Mouse (Mus musculus): ENCODE data around the gene Fbxo39. TPM values are rescaled to one million over a fixed set of nuclear protein-coding genes. Genes with fewer than 3 reads are reported as not detected.

Gene Fbxo39
- polyA plus RNA-seq, 1 experiment, result not detected

DNA sequence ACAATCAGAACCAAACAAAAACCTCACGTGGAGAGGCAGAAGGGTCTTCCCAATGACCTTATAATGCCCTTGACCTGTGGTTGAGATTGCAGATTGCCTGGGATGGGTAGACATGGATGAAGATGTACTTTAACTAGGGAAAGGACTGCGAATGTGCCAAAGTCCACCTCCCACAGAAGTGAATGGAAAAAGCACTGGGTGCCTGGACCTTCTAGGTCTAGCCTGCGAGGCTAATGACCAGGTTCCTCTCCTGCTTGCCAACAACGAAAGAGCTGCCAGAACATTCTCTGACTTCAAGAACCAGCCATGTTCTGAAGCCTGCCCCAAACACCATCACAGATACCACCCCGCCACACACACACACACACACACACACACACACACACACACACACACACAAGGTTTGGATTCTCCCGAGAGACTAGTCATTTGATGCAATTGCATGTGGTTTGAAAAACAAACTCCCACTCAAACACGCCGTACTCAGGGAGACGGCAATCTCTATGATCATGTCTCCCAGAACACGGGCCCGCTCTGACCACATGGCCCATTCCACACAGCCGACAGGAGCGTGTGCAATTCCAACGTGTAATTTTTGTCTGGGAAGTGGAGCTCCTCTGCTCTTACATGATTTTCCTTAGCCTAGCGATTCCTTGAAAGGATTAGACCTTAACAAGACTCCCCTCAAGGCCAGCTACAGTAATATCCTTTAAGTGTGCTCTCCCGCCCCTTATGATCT lies 30.6 kb upstream of the Fbxo39 start:
- no peak overlapping the region for H3K4me3 ChIP-seq (ENCODE audit: insufficient read depth, low read length)
- no peak overlapping the region for H3K27ac ChIP-seq (ENCODE audit: insufficient read depth, low read depth, low read length)
- H3K4me1 ChIP-seq (ENCODE audit: control insufficient read depth, insufficient read depth, low read length), result no peaks in the 10 kb centered on the region
- TF ChIP-seq POLR2A (IDR thresholded peaks at IDR 0.05; ENCODE audit: borderline replicate concordance, low read depth, low read length) (no peak), CTCF (IDR thresholded peaks at IDR 0.05; ENCODE audit: low read depth, low read length) (no peak)

DNA sequence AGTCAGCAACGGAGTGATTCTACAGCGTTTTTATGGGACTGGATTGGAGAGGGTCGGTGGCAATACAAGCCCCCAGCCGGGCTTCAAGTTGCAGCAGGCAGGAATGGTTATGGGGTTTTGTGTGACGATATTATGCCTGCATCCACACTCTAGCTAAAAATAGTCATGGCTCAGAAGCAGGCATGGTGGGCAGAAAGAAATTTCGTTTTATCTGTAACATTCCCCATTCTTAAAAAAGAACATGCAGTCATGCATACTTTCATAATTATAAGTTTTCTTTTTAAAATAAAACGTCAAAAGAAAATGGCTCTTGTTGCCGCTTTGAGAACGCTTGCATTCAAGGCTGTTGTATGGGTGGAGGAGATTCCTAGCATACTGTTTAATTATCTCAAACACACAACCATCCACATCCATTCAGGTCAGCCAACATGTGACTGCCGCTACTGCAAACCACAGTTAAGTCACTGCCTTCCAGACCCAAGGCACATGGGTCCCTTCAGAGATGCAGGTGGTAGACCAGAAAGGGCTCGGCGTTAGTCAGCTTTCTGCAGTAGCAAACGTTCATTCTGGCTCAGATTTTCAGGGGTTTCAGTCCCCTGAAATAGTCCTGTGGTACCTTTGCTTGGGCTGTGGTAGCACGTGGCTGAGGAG lies 29.6 kb upstream of the Fbxo39 start:
- H3K27ac ChIP-seq (ENCODE audit: insufficient read depth, low read depth, low read length), result no peak overlapping the region
- H3K4me1 ChIP-seq (ENCODE audit: control insufficient read depth, insufficient read depth, low read length), result no peaks in the 10 kb centered on the region
- TF ChIP-seq POLR2A (IDR thresholded peaks at IDR 0.05; ENCODE audit: borderline replicate concordance, low read depth, low read length) (no peak), CTCF (IDR thresholded peaks at IDR 0.05; ENCODE audit: low read depth, low read length) (no peak)
- H3K4me3 ChIP-seq (ENCODE audit: insufficient read depth, low read length), result no peak overlapping the region

DNA sequence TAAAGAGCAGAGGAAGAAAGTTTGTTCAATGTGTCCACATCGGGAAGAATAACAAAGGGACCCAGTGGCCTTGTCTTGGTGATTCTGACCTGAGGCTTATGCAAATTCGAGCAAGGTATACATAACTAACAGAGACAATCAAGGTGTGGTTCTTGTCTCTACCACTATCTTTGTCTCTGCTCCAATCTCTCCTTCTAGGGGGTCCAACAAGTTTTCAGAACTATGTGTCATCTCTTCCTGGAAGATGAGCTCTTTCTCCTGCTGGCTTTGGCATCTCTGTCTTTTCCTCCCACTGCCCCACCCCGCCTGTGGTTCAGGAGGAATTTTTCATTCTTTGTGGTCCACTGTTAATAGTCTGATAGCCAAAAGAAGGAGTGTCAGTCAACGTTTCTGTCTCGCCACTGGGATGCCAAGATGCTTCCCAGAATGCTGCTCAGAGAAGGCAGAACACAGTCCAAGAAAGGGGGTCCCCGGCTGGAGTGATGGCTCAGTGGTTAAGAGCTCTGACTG lies 28.2 kb upstream of the Fbxo39 start:
- TF ChIP-seq CTCF (IDR thresholded peaks at IDR 0.05; ENCODE audit: low read depth, low read length), result no peak
- no peak for TF ChIP-seq POLR2A (IDR thresholded peaks at IDR 0.05; ENCODE audit: borderline replicate concordance, low read depth, low read length)
- no peaks in the 10 kb centered on the region for H3K4me1 ChIP-seq (ENCODE audit: control insufficient read depth, insufficient read depth, low read length)
- no peak overlapping the region for H3K27ac ChIP-seq (ENCODE audit: insufficient read depth, low read depth, low read length)
- no peak overlapping the region for H3K4me3 ChIP-seq (ENCODE audit: insufficient read depth, low read length)

DNA sequence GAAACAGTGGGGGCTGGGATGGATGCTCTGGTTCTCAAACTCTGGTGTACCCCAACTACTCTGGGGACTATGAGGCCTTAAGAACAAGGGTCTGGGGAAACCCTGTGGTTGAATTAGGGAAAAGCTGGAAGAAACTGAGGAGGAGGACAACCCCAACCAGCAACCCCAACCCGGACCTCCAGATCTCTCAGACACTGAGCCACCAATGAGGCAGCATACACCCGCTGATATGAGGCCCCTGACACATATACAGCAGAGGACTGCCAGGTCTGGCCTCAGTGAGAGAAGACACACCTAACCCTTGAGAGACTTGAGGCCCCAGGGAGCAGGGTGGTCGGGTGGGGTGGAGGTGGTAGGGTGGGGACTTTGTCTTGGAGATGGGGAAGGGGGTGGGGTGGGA lies 27.6 kb upstream of the Fbxo39 start:
- no peak for TF ChIP-seq CTCF (IDR thresholded peaks at IDR 0.05; ENCODE audit: low read depth, low read length)
- no peak for TF ChIP-seq POLR2A (IDR thresholded peaks at IDR 0.05; ENCODE audit: borderline replicate concordance, low read depth, low read length)
- no peaks in the 10 kb centered on the region for H3K4me1 ChIP-seq (ENCODE audit: control insufficient read depth, insufficient read depth, low read length)
- H3K4me3 ChIP-seq (ENCODE audit: insufficient read depth, low read length), result no peak overlapping the region
- H3K27ac ChIP-seq (ENCODE audit: insufficient read depth, low read depth, low read length), result no peak overlapping the region

DNA sequence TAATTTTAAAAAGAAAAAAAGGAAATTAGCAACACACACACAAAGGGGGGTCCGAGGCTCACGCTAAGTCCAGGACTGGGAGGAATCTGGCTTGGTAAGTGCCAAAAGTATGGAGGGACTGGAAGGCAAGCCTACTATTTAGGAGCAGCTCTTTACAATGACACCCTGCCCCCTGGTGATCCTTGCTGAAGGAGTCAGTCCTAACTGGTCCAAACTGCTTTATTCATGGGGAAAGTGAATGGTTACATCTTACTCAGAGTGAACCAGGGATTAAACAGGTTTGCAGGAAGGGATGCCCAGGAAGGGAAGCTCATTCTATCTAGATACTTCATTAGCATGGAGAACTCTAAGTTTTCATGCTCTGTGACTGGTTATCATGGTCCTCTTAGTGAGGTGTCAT lies 27.1 kb upstream of the Fbxo39 start:
- H3K4me1 ChIP-seq (ENCODE audit: control insufficient read depth, insufficient read depth, low read length), result no peaks in the 10 kb centered on the region
- no peak overlapping the region for H3K27ac ChIP-seq (ENCODE audit: insufficient read depth, low read depth, low read length)
- no peak for TF ChIP-seq CTCF (IDR thresholded peaks at IDR 0.05; ENCODE audit: low read depth, low read length)
- no peak for TF ChIP-seq POLR2A (IDR thresholded peaks at IDR 0.05; ENCODE audit: borderline replicate concordance, low read depth, low read length)
- no peak overlapping the region for H3K4me3 ChIP-seq (ENCODE audit: insufficient read depth, low read length)

DNA sequence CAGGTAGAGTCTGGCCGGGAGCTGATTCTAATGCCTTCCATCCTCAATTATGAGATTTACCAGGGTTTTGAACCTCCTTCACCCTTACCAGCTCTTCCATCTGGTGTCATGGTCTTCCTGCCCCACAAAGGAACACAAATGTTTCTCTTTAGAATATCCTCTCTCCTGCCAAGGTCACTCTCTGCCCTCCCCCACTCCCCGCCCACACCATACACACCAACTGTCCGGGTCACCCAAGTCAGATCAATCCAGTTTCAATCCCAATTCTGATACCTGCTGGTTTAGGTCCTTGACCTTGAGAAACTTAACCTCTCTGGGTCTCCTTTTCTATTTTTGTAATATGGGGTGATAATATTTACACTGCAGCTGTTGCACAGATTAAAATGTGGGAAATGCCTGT lies 26.7 kb upstream of the Fbxo39 start:
- Histone ChIP-seq H3K27ac (ENCODE audit: insufficient read depth, low read depth, low read length) (no peak overlapping the region), H3K4me1 (ENCODE audit: control insufficient read depth, insufficient read depth, low read length) (no peaks in the 10 kb centered on the region), H3K4me3 (ENCODE audit: insufficient read depth, low read length) (no peak overlapping the region)
- no peak for TF ChIP-seq POLR2A (IDR thresholded peaks at IDR 0.05; ENCODE audit: borderline replicate concordance, low read depth, low read length)
- TF ChIP-seq CTCF (IDR thresholded peaks at IDR 0.05; ENCODE audit: low read depth, low read length), result no peak

- no peak overlapping the region for H3K4me3 ChIP-seq (ENCODE audit: insufficient read depth, low read length)
- no peak overlapping the region for H3K27ac ChIP-seq (ENCODE audit: insufficient read depth, low read depth, low read length)
- TF ChIP-seq POLR2A (IDR thresholded peaks at IDR 0.05; ENCODE audit: borderline replicate concordance, low read depth, low read length) (no peak), CTCF (IDR thresholded peaks at IDR 0.05; ENCODE audit: low read depth, low read length) (no peak)
Observed at GRCm38 (mm10) chr11:72293116-72293515, 21.1 kb upstream of the Fbxo39 start.

DNA sequence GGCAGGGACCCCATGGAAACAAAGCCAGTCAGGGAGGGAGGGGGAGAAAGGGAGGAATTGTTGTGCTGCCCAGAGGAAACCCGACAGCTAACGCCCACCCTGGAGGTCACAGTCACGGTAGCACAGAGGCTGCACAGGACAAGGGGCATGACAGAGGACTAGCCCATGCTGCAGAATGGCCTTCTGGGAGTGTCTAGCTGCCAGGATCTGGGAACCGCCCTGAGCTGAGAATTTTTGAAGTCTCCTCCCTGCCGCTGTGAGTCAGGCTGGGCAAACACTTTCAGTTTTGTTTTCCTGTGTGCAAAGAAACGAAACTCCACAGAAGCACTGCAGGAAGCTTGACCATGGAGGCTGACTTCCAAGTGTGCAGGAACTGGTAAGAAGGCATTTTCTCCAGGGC lies 12.9 kb upstream of the Fbxo39 start, which contains the start of gene Xaf1:
Gene Xaf1, plus strand, starts transcription at position 296 of the 400 bp plus-strand sequence.
- Histone ChIP-seq H3K4me1 (ENCODE audit: control insufficient read depth, insufficient read depth, low read length) (peaks cover 12% of the 10 kb centered on the region), H3K27ac (ENCODE audit: insufficient read depth, low read depth, low read length) (peak within 1 kb of the TSS; percentile 21; the same call in 1 of the 2 replicates), H3K4me3 (ENCODE audit: insufficient read depth, low read length) (peak within 1 kb of the TSS; percentile 63)
- TF ChIP-seq POLR2A (IDR thresholded peaks at IDR 0.05; ENCODE audit: borderline replicate concordance, low read depth, low read length), result no peak

More at GRCm38 (mm10) chr11:72293116-72293515, 21.1 kb upstream of the Fbxo39 start:
- no peaks in the 10 kb centered on the region for H3K4me1 ChIP-seq (ENCODE audit: control insufficient read depth, insufficient read depth, low read length)

GRCm38 (mm10) chr11:72302230-72302629 lies 12.0 kb upstream of the Fbxo39 start:
- Histone ChIP-seq H3K4me3 (ENCODE audit: insufficient read depth, low read length) (peak overlapping the region; percentile 63), H3K4me1 (ENCODE audit: control insufficient read depth, insufficient read depth, low read length) (peaks cover 12% of the 10 kb centered on the region), H3K27ac (ENCODE audit: insufficient read depth, low read depth, low read length) (no peak overlapping the region)
- TF ChIP-seq CTCF (IDR thresholded peaks at IDR 0.05; ENCODE audit: low read depth, low read length) (no peak), POLR2A (IDR thresholded peaks at IDR 0.05; ENCODE audit: borderline replicate concordance, low read depth, low read length) (no peak)

DNA sequence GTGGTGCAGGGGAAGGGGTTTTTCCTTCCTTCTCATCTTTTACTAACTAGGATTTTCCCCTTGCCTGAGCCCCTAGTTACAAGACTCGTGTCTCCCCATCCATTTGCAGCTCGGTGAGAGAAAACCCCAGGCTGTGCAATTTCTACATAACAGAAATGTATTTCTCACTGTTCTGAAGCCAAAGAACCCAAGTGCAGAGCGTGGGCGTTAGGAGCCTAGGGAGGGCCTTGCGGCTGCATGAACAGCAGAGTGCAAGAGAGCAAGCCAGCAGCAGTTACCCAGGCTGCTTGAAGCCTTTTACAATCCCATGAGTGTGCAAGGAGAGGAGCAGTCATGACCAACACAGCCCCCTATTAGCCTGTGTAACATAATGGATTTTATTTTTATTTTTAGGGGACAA lies 6.8 kb upstream of the Fbxo39 start:
- Histone ChIP-seq H3K27ac (ENCODE audit: insufficient read depth, low read depth, low read length) (no peak overlapping the region), H3K4me1 (ENCODE audit: control insufficient read depth, insufficient read depth, low read length) (no peaks in the 10 kb centered on the region), H3K4me3 (ENCODE audit: insufficient read depth, low read length) (no peak overlapping the region)
- no peak for TF ChIP-seq POLR2A (IDR thresholded peaks at IDR 0.05; ENCODE audit: borderline replicate concordance, low read depth, low read length)
- TF ChIP-seq CTCF (IDR thresholded peaks at IDR 0.05; ENCODE audit: low read depth, low read length), result no peak
